Mouse (Mus musculus) hindbrain, postnatal 0 days (tissue): ENCODE results near the gene 1810024B03Rik. TPM values are rescaled to one million over a fixed set of nuclear protein-coding genes. Genes with fewer than 3 reads are reported as not detected.

ENCODE experiments used
- ATAC-seq: fragments of 200-750 bp; cut with Nextera tagmentation; 2 replicates; pipeline ENCODE4 v1.8.0; 2017; ENCODE audit warnings: mild to moderate bottlenecking, moderate TSS enrichment, moderate library complexity
- DNase-seq: peaks from one replicate; pipeline ENCODE4 v3.0.0-alpha.2; 2015; ENCODE audit warnings: low spot score
- H3K27ac ChIP-seq: fragments of 300-500 bp; sonication (generic); 2 replicates; pipeline ENCODE4 v1.5.1; 2014; ENCODE audit warnings: mild to moderate bottlenecking
- H3K27me3 ChIP-seq: fragments of 300-500 bp; sonication (generic); 2 replicates; pipeline ENCODE4 v1.6.1; 2014; ENCODE audit warnings: low read length, mixed read lengths; ENCODE audit not compliant: insufficient read depth
- H3K36me3 ChIP-seq: fragments of 300-500 bp; sonication (generic); 2 replicates; pipeline ENCODE4 v1.6.1; 2014; ENCODE audit warnings: low read length, mixed read lengths; ENCODE audit not compliant: insufficient read depth
- H3K4me1 ChIP-seq: fragments of 300-500 bp; sonication (generic); 2 replicates; pipeline ENCODE4 v1.6.1; 2014; ENCODE audit warnings: antibody characterized with exemption, low read length, mixed read lengths; ENCODE audit not compliant: insufficient read depth
- H3K4me2 ChIP-seq: fragments of 300-500 bp; sonication (generic); 2 replicates; pipeline ENCODE4 v1.6.1; 2014; ENCODE audit warnings: low read depth, mild to moderate bottlenecking, low read length, moderate library complexity, mixed read lengths
- H3K4me3 ChIP-seq: fragments of 300-500 bp; sonication (generic); 2 replicates; pipeline ENCODE4 v1.5.1; 2014; ENCODE audit warnings: low read length
- H3K9ac ChIP-seq: fragments of 300-500 bp; sonication (generic); replicated peaks from 2 replicates; pipeline ENCODE4 v1.6.1; 2014; ENCODE audit warnings: mild to moderate bottlenecking, low read length, moderate library complexity, mixed read lengths
- H3K9me3 ChIP-seq: fragments of 300-500 bp; sonication (generic); 2 replicates; pipeline ENCODE4 v1.6.1; 2016; ENCODE audit warnings: low read length, mixed read lengths
- CTCF ChIP-seq: IDR thresholded peaks from 2 replicates; pipeline ENCODE4 v1.5.1; 2016; ENCODE audit warnings: antibody characterized with exemption, control low read depth, low read depth
- WGBS: fragments of 180-500 bp; shearing (Covaris S2); extraction: QIAGEN DNeasy Blood & Tissue Kit; methylation state at CpG from one replicate; pipeline ENCODE4 v1.1.7; 2014; 5-methylcytosine and 5-hydroxymethylcytosine counted together
- polyA plus RNA-seq: library from polyadenylated mRNA; unstranded; fragments of >200 nt; fragmentation: Nextera tagmentation; extraction: Ambion mirVana; gene quantifications from 2 replicates; pipeline ENCODE4 v1.2.1, GENCODE M21; 2015
- total RNA-seq: library from RNA; depleted of rRNA; stranded (reverse); fragments of >200 nt; gene quantifications from 2 replicates; pipeline ENCODE4 v1.2.3, GENCODE M21; 2014

Gene 1810024B03Rik
- total and polyA plus RNA-seq, 2 experiments from 2014 or later, result 0.26 to 1.7 TPM

DNA sequence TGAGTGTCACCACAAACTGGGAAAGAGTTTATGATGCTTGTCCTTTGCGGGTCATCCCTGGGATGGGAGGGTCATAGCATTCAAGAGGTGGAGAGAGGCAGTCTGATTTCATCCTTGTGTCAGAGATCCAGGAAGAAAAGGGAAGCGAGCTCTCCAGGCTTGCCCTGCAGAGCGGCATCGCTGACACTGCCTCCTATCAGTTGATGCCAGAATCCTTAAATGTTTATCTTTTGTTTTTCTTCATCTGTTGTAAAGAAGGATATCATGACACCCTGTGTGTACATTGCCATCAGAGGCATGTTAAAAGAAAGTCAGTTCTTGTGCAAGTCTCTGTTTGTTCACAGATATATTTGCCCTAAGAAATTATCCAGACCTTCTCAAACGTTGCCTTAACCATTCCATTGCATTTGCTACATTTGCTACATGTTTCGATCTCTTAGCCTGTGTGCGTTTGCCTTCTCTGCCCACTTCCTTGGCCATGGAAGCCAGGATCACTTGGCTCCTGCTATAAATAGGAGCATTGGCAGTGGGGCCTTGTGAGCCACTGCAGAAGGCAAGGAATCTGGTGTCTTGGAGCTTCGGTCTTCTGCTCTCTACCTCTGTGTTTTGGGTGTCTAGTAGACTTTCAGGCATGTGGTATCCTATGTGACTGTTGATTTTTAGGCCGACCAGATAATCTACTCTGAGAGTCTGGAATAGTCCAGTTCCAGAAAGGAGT, 42.4 kb upstream of the 1810024B03Rik start:
- Histone ChIP-seq H3K27ac (no peak overlapping the region), H3K9me3 (no peaks in the 10 kb centered on the region), H3K36me3 (peaks cover 3% of the 10 kb centered on the region; the same call in 1 of the 2 replicates), H3K4me3 (no peak overlapping the region), H3K27me3 (no peaks in the 10 kb centered on the region), H3K4me1 (peaks cover 15% of the 10 kb centered on the region), H3K9ac (no peak overlapping the region), H3K4me2 (no peak overlapping the region)
- 93% methylated on average over 9 of the region's 9 CpGs for WGBS
- ATAC-seq (no peak), DNase-seq (no peak)
- no peak for TF ChIP-seq CTCF

GRCm38 (mm10) chr2:127248334-127249004, 40.4 kb upstream of the 1810024B03Rik start:
- peaks cover 8% of the 10 kb centered on the region; the same call in 1 of the 2 replicates for H3K36me3 ChIP-seq
- peak overlapping the region; percentile 92 for H3K9ac ChIP-seq
- H3K4me1 ChIP-seq, result peaks cover 15% of the 10 kb centered on the region
- H3K4me3 ChIP-seq, result peak overlapping the region; percentile 93
- H3K9me3 ChIP-seq, result no peaks in the 10 kb centered on the region
- DNase-seq (peak; percentile 77), ATAC-seq (peak; percentile 61)
- H3K27me3 ChIP-seq, result no peaks in the 10 kb centered on the region
- peak; percentile 68 for TF ChIP-seq CTCF
- peak overlapping the region; percentile 89 for H3K4me2 ChIP-seq
- H3K27ac ChIP-seq, result peak overlapping the region; percentile 91
- WGBS, result 1% methylated on average over 39 of the region's 39 CpGs

DNA sequence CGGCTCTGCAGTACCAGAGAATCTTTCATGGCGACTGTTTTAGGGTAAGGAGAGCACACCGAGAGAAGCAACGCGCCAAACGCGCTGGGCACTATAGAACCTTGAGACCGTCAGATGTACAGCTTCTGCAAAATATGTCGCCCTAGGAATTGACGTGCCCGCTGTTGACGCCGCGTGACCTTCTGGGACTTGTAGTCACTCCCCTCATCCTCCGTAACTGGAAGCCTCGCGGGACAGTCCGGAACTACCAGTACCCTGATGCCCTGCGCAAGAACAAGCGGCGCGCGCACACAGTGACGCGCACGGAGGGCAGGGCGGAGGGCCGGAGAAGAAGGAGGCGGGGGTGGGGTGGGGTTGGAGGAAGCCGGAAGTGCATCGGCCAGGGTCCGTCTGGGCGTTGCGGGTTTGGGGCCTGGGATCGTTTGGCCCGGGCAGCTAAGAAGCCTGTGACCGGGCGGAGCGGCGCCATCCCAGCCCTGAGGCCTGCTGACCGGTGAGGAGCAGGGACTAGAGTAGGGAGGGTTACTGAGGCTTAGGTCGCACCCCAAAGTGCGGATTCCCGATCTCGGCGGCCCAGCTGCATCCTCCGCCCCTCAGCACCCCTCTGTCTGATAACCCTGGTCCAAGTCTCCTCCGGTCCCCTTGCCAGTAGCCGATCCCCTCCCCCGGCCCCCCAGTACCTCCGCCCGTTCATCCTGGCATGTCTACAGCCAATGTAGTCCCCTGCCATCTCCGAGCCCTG, 39.7 kb upstream of the 1810024B03Rik start, which contains the start of the genes Ciao1 and Tmem127:
Gene Ciao1, minus strand, starts transcription at position 225 of the 742 bp plus-strand sequence.
Gene Tmem127, plus strand, starts transcription at position 317 of the 742 bp plus-strand sequence.
- Histone ChIP-seq H3K9me3 (no peaks in the 10 kb centered on the region), H3K4me1 (peaks cover 15% of the 10 kb centered on the region), H3K27ac (peak within 1 kb of the TSS; percentile 91), H3K36me3 (peaks cover 13% of the 10 kb centered on the region; the same call in 1 of the 2 replicates), H3K9ac (peak within 1 kb of the TSS; percentile 92), H3K4me2 (peak within 1 kb of the TSS; percentile 89), H3K27me3 (no peaks in the 10 kb centered on the region), H3K4me3 (peak within 1 kb of the TSS; percentile 93)
- no peak for TF ChIP-seq CTCF
- ATAC-seq (peak; percentile 98), DNase-seq (peak; percentile 100)
- WGBS, result under 1% methylated on average over 47 of the region's 53 CpGs

- 98% methylated on average over 2 of the region's 2 CpGs for WGBS
- no peaks in the 10 kb centered on the region for H3K9me3 ChIP-seq
These were observed 32.0 kb upstream of the 1810024B03Rik start for GRCm38 (mm10) chr2:127240065-127240464.

DNA sequence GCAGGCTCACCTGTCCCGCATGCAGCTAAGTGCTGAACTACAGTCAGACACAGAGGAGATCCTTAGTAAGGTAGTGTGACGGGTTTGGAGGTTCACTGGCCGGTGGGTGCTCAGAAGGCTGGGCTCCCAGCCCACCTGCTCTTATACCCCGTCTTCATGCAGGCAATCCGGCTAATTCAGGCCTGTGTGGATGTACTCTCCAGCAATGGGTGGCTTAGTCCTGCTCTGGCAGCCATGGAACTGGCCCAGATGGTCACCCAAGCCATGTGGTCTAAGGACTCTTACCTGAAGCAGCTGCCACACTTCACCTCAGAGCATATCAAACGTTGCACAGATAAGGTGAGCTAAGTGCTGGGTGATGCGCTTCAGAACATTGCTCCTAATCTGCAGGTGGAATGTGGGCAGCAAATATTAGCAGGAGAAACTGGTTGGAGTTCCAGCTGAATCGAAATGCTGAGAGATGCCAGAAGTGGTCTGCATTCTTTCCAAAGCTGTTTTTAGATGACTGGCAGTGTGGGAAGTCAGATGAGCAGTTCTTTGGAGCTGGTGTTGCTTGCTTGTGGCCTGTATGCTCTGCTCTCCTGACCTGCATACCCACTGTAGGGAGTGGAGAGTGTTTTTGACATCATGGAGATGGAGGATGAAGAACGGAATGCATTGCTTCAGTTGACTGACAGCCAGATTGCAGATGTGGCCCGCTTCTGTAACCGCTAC, 30.0 kb upstream of the 1810024B03Rik start:
- Histone ChIP-seq H3K4me1 (no peaks in the 10 kb centered on the region), H3K4me2 (no peak overlapping the region), H3K9ac (no peak overlapping the region), H3K9me3 (no peaks in the 10 kb centered on the region), H3K27ac (no peak overlapping the region), H3K4me3 (no peak overlapping the region), H3K27me3 (no peaks in the 10 kb centered on the region), H3K36me3 (peaks cover 84% of the 10 kb centered on the region)
- TF ChIP-seq CTCF, result no peak
- 96% methylated on average over 11 of the region's 11 CpGs for WGBS
- no peak for DNase-seq
- ATAC-seq, result no peak

More at GRCm38 (mm10) chr2:127240065-127240464, 32.0 kb upstream of the 1810024B03Rik start:
- TF ChIP-seq CTCF, result no peak
- H3K4me1 ChIP-seq, result no peaks in the 10 kb centered on the region
- DNase-seq (no peak), ATAC-seq (no peak)
- H3K9ac ChIP-seq, result no peak overlapping the region
- no peak overlapping the region for H3K4me2 ChIP-seq
- no peak overlapping the region for H3K27ac ChIP-seq
- H3K4me3 ChIP-seq, result no peak overlapping the region
- H3K36me3 ChIP-seq, result peaks cover 77% of the 10 kb centered on the region
- no peaks in the 10 kb centered on the region for H3K27me3 ChIP-seq

GRCm38 (mm10) chr2:127225261-127225660, 17.2 kb upstream of the 1810024B03Rik start:
- H3K27me3 ChIP-seq, result no peaks in the 10 kb centered on the region
- no peaks in the 10 kb centered on the region for H3K9me3 ChIP-seq
- H3K27ac ChIP-seq, result no peak overlapping the region
- peaks cover 92% of the 10 kb centered on the region for H3K36me3 ChIP-seq
- no peak overlapping the region for H3K4me2 ChIP-seq
- WGBS, result 98% methylated on average over 3 of the region's 3 CpGs
- ATAC-seq (no peak), DNase-seq (no peak)
- H3K9ac ChIP-seq, result no peak overlapping the region
- TF ChIP-seq CTCF, result no peak
- H3K4me3 ChIP-seq, result no peak overlapping the region
- no peaks in the 10 kb centered on the region for H3K4me1 ChIP-seq
